Mouse (Mus musculus) forebrain, embryonic 11.5 days (tissue): Measurements from ENCODE around the gene Proca1. TPM values are rescaled to one million over a fixed set of nuclear protein-coding genes. Genes with fewer than 3 reads are reported as not detected.
A peak's percentile ranks its signal among the peaks of the same experiment; 100 is the strongest.

Source experiments
- ATAC-seq: fragments of 200-750 bp; cut with Nextera tagmentation; replicated peaks from 2 replicates; pipeline ENCODE4 v1.8.0; 2017; ENCODE audit warnings: moderate TSS enrichment; ENCODE audit not compliant: low FRiP score
- DNase-seq: peaks from one replicate; pipeline ENCODE4 v3.0.0-alpha.2; 2017; ENCODE audit warnings: low spot score
- H3K27ac ChIP-seq: fragments of 300-500 bp; sonication (generic); 2 replicates; pipeline ENCODE4 v1.5.1; 2014; ENCODE audit warnings: low read depth, low read length
- H3K27me3 ChIP-seq: fragments of 300-500 bp; sonication (generic); 2 replicates; pipeline ENCODE4 v1.6.1; 2014; ENCODE audit warnings: mild to moderate bottlenecking, low read length, mixed read lengths; ENCODE audit not compliant: control insufficient read depth, insufficient read depth
- H3K36me3 ChIP-seq: fragments of 300-500 bp; sonication (generic); 2 replicates; pipeline ENCODE4 v1.6.1; 2014; ENCODE audit warnings: mild to moderate bottlenecking, low read length, moderate library complexity, mixed read lengths; ENCODE audit not compliant: control insufficient read depth, insufficient read depth
- H3K4me1 ChIP-seq: fragments of 300-500 bp; sonication (generic); replicated peaks from 2 replicates; pipeline ENCODE4 v1.6.1; 2014; ENCODE audit warnings: low read length, mixed read lengths; ENCODE audit not compliant: control insufficient read depth, insufficient read depth
- H3K4me2 ChIP-seq: fragments of 300-500 bp; sonication (generic); 2 replicates; pipeline ENCODE4 v1.6.1; 2014; ENCODE audit warnings: low read depth, mild to moderate bottlenecking, low read length, moderate library complexity, mixed read lengths; ENCODE audit not compliant: severe bottlenecking
- H3K4me3 ChIP-seq: fragments of 300-500 bp; sonication (generic); 2 replicates; pipeline ENCODE4 v1.5.1; 2014; ENCODE audit warnings: low read depth, low read length
- H3K9ac ChIP-seq: fragments of 300-500 bp; sonication (generic); 2 replicates; pipeline ENCODE4 v1.6.1; 2014; ENCODE audit warnings: low read length
- H3K9me3 ChIP-seq: fragments of 300-500 bp; sonication (generic); 2 replicates; pipeline ENCODE4 v1.6.1; 2016; ENCODE audit warnings: low read length, mixed read lengths; ENCODE audit not compliant: control insufficient read depth
- WGBS: fragments of 180-500 bp; shearing (Covaris S2); extraction: QIAGEN DNeasy Blood & Tissue Kit; methylation state at CpG from one replicate; pipeline ENCODE4 v1.1.7; 2014; 5-methylcytosine and 5-hydroxymethylcytosine counted together
- polyA plus RNA-seq: library from polyadenylated mRNA; unstranded; fragments of >200 nt; fragmentation: Nextera tagmentation; extraction: Ambion mirVana; gene quantifications from 2 replicates; pipeline ENCODE4 v1.2.1, GENCODE M21; 2014

Proca1 gene
- polyA plus RNA-seq, 1 experiment from 2014 or later, result 1.6 TPM

GRCm38 (mm10) chr11:78211513-78211912 is 18.3 kb downstream of the Proca1 start:
- H3K27me3 ChIP-seq, result no peaks in the 10 kb centered on the region
- H3K4me3 ChIP-seq, result no peak overlapping the region
- DNase-seq (no peak), ATAC-seq (no peak)
- H3K27ac ChIP-seq, result no peak overlapping the region
- WGBS, result 83% methylated on average over 5 of the region's 5 CpGs
- H3K4me2 ChIP-seq, result no peak overlapping the region
- no peaks in the 10 kb centered on the region for H3K9me3 ChIP-seq
- H3K4me1 ChIP-seq, result no peaks in the 10 kb centered on the region
- H3K9ac ChIP-seq, result no peak overlapping the region
- peaks cover 30% of the 10 kb centered on the region for H3K36me3 ChIP-seq

- no peak for ATAC-seq
- Histone ChIP-seq H3K27ac (no peak overlapping the region), H3K4me1 (no peaks in the 10 kb centered on the region), H3K36me3 (peaks cover 30% of the 10 kb centered on the region), H3K9me3 (no peaks in the 10 kb centered on the region), H3K9ac (no peak overlapping the region), H3K27me3 (no peaks in the 10 kb centered on the region), H3K4me3 (no peak overlapping the region), H3K4me2 (no peak overlapping the region)
- 96% methylated on average over 14 of the region's 14 CpGs for WGBS
- no peak for DNase-seq
Observed at GRCm38 (mm10) chr11:78213086-78213817, 20.1 kb downstream of the Proca1 start.

GRCm38 (mm10) chr11:78215709-78216317 is 22.6 kb downstream of the Proca1 start:
- no peak overlapping the region for H3K4me3 ChIP-seq
- H3K4me1 ChIP-seq, result no peaks in the 10 kb centered on the region
- ATAC-seq (no peak), DNase-seq (no peak)
- H3K36me3 ChIP-seq, result peaks cover 25% of the 10 kb centered on the region
- no peak overlapping the region for H3K9ac ChIP-seq
- H3K9me3 ChIP-seq, result no peaks in the 10 kb centered on the region
- WGBS, result 93% methylated on average over 11 of the region's 11 CpGs
- no peak overlapping the region for H3K27ac ChIP-seq
- no peak overlapping the region for H3K4me2 ChIP-seq
- no peaks in the 10 kb centered on the region for H3K27me3 ChIP-seq

GRCm38 (mm10) chr11:78223586-78223985 is 30.4 kb downstream of the Proca1 start:
- Histone ChIP-seq H3K36me3 (peaks cover 32% of the 10 kb centered on the region), H3K4me1 (no peaks in the 10 kb centered on the region), H3K27me3 (no peaks in the 10 kb centered on the region), H3K9me3 (no peaks in the 10 kb centered on the region), H3K4me2 (no peak overlapping the region), H3K27ac (no peak overlapping the region), H3K9ac (no peak overlapping the region), H3K4me3 (no peak overlapping the region)
- DNase-seq (no peak), ATAC-seq (no peak)
- 100% methylated on average over 4 of the region's 4 CpGs for WGBS

GRCm38 (mm10) chr11:78231518-78231917 is 38.3 kb downstream of the Proca1 start:
- no peak overlapping the region for H3K9ac ChIP-seq
- no peaks in the 10 kb centered on the region for H3K4me1 ChIP-seq
- WGBS, result 94% methylated on average over 6 of the region's 6 CpGs
- DNase-seq (no peak), ATAC-seq (no peak)
- no peak overlapping the region for H3K4me2 ChIP-seq
- no peak overlapping the region for H3K27ac ChIP-seq
- H3K27me3 ChIP-seq, result no peaks in the 10 kb centered on the region
- peaks cover 28% of the 10 kb centered on the region for H3K36me3 ChIP-seq
- H3K9me3 ChIP-seq, result no peaks in the 10 kb centered on the region
- no peak overlapping the region for H3K4me3 ChIP-seq

GRCm38 (mm10) chr11:78240193-78240857 is 47.1 kb downstream of the Proca1 start:
- no peak for DNase-seq
- H3K4me1 ChIP-seq, result no peaks in the 10 kb centered on the region; the same call in 1 of the 2 replicates
- no peak overlapping the region for H3K4me3 ChIP-seq
- no peak for ATAC-seq
- WGBS, result 94% methylated on average over 9 of the region's 9 CpGs
- H3K9me3 ChIP-seq, result no peaks in the 10 kb centered on the region
- no peak overlapping the region for H3K4me2 ChIP-seq
- H3K27ac ChIP-seq, result no peak overlapping the region
- no peak overlapping the region for H3K9ac ChIP-seq
- no peaks in the 10 kb centered on the region for H3K27me3 ChIP-seq
- peaks cover 4% of the 10 kb centered on the region for H3K36me3 ChIP-seq

GRCm38 (mm10) chr11:78245261-78245626 is 52.1 kb downstream of the Proca1 start:
- peak; percentile 55 for ATAC-seq
- WGBS, result under 1% methylated on average over 19 of the region's 19 CpGs

GRCm38 (mm10) chr11:78245627-78246317 is 52.6 kb downstream of the Proca1 start, which contains the start of the genes Sdf2 and Supt6:
Gene Sdf2, plus strand, starts transcription at chr11:78245746.
Gene Supt6, minus strand, starts transcription at chr11:78245987.
- Histone ChIP-seq H3K9ac (peak within 1 kb of the TSS; percentile 87), H3K9me3 (no peaks in the 10 kb centered on the region), H3K27ac (peak within 1 kb of the TSS; percentile 65; the same call in 1 of the 2 replicates), H3K36me3 (no peaks in the 10 kb centered on the region), H3K4me2 (peak within 1 kb of the TSS; percentile 84), H3K27me3 (no peaks in the 10 kb centered on the region), H3K4me3 (peak within 1 kb of the TSS; percentile 97), H3K4me1 (peaks cover 2% of the 10 kb centered on the region; the same call in 1 of the 2 replicates)
- WGBS, result under 1% methylated on average over 50 of the region's 50 CpGs
- DNase-seq, result peak; percentile 91
- ATAC-seq, result peak; percentile 88

More at GRCm38 (mm10) chr11:78245261-78245626, 52.1 kb downstream of the Proca1 start:
- Histone ChIP-seq H3K9me3 (no peaks in the 10 kb centered on the region), H3K4me2 (peak overlapping the region; percentile 84), H3K36me3 (peaks cover 3% of the 10 kb centered on the region), H3K27ac (0 out of 2 replicates have a peak overlapping the region, but pooled peaks have one; percentile 65), H3K4me1 (peaks cover 2% of the 10 kb centered on the region; the same call in 1 of the 2 replicates), H3K4me3 (peak overlapping the region; percentile 97), H3K9ac (peak overlapping the region; percentile 87), H3K27me3 (no peaks in the 10 kb centered on the region)
- no peak for DNase-seq
